Mouse (Mus musculus) brain, embryonic 14.5 days (tissue): ENCODE data around the gene Cdc42ep2.

ENCODE experiments used
- CTCF ChIP-seq: fragments of 200-500 bp; IDR thresholded peaks from 2 replicates; pipeline ENCODE4 v1.5.1; 2012; ENCODE audit warnings: inconsistent platforms, mild to moderate bottlenecking, moderate library complexity, borderline replicate concordance; ENCODE audit not compliant: insufficient read depth, insufficient read length; ENCODE audit errors: extremely low read depth
- POLR2A ChIP-seq: fragments of 200-500 bp; IDR thresholded peaks from 2 replicates; pipeline ENCODE4 v1.6.1; 2012; ENCODE audit warnings: mild to moderate bottlenecking, inconsistent platforms, borderline replicate concordance; ENCODE audit not compliant: poor library complexity, insufficient read depth, insufficient read length, severe bottlenecking; ENCODE audit errors: extremely low read depth

DNA sequence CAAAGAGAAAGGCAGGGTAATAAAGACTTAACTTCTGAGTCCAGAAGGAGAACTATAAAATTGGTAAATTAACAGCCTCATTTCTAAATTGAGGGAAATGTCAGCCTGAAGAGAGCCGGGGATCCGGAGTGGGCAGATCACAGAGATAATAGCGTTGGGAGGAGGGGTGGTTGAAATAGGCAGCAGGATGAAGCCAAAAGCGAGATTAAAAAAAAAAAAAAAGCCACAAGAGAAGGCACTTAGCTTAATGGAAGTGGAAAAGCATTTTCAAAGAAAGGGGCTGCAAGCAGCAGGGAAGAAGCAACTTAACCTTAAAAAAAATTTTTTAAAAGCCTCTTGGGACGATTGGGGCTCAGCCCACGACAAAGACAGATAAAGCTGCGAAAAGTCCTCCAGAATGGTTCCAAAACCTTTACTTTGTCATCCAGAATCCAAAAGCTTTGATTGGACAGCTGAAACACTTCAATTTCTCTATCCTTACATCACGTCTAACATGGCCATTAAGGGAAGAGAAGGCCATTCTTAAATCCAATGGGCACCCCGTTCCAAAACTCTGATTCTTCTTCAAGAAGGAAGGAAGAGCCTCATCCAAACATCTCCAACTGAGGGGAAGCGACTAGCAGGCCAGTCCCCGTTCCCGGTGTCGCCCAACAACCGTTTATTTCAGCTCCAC lies 13.1 kb downstream of the Cdc42ep2 start:
- TF ChIP-seq POLR2A (no peak), CTCF (no peak)
